Mouse (Mus musculus) right cerebral cortex, adult 2 months (tissue): ENCODE measurements around the gene Kidins220.

Source experiments
- DNase-seq, 2 experiments: peaks; one replicate each; pipeline ENCODE4 v3.0.0; 2021 to 2022; ENCODE audit warnings: low spot score in 2 of 2

Kidins220 gene

DNA sequence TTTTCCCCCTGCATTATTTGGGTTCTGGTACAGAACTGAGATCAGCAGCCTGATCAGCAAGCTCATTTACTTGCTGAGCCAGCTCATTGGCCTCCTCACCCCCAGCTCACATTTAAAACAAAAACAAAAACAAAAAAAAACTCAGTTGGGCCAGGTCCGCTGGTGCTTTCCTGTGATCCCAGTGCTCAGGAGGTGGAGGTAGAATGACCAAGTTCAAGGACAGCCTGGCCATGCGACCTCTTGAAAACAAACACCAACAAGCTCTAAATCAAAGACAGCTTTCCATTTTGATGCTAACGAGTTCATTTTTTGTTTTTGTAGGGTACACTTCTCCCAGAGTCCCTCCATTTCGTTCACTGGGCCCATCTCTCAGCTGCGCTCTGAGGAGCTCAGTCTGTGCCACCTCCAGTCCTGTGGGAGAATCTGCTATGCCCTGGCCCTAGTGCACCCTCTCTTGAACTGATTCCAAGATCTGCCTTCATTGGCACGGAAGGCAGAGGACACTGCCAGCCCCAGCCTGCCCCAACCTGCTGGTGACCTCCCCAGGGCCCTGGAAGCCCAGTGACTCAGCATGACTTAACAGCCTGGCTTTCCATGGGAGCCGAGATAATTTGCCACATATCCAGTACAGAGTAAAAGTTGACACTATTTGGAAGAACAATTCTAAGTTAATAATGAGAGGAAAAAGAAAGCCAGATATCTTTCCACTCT is 135.4 kb downstream of the Kidins220 start:
- no peak for DNase-seq

DNA sequence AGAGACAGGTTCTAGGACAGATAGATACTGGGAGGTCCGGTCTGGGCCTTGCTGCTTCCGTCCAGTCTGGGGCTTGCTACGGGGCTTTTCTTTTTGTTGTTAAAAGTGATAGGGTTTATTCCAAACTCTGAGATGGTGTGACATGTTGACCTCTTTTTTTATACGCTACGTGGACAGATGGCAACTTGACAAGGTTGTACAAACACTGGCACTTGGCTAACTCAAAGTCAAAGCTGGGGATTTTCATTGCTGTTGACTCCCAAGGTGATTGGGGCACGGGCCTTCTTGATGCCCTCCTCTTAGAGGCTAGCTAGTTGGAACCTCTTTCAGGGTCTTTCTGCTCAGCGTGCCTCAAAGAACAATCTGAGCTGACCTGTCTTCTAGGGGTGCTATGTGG is 136.0 kb downstream of the Kidins220 start:
- DNase-seq, result no peak
